Comparison of ENCODE assay signal across 8 mouse cellular contexts in the genomic region with DNA sequence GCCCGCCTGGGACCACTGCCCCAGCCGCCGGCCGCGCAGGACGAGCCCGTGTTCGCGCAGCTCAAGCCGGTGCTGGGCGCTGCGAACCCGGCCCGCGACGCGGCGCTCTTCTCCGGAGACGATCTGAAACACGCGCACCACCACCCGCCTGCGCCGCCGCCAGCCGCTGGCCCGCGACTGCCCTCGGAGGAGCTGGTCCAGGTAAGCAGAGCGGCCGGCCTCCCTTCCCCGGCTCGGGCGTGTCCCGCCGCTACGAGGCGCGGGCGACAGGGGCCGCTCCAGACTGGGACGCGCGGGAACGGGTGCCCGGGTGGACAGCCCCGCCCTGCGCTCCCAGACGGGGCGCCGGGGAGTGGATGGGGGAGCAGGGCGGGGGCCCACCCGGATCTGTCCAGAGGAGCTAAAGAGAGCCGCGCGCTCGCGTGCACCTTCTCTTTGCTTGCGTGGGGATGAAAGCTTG. TPM values are rescaled to one million over a fixed set of nuclear protein-coding genes. Genes with fewer than 3 reads are reported as not detected.
DNase-seq lines count a peak whose midpoint lies in the region; ATAC-seq lines count a peak whose summit lies in the region.

No protein-coding gene starts in this region.

- H3K9ac ChIP-seq in embryonic facial prominence, embryonic 12.5 days = peak overlapping the region; percentile 60
- peak overlapping the region; percentile 78 for H3K9ac ChIP-seq in limb, embryonic 15.5 days
- H3K9ac ChIP-seq in midbrain, embryonic 16.5 days (ENCODE audit: low read depth, low read length) = peak overlapping the region; percentile 70

- peak; percentile 26 for DNase-seq in CD4-positive, CD25-positive, alpha-beta regulatory T cell, adult 2 months (ENCODE audit: low read depth, low spot score)
- DNase-seq in heart, adult 11 months = peak; percentile 94
- peak; percentile 50 for DNase-seq in kidney, adult 11 months
- DNase-seq in spleen, postnatal 36 days (ENCODE audit: low spot score in 2 of 2) = peak; percentile 16 to 25

- H3K36me3 ChIP-seq in embryonic facial prominence, embryonic 12.5 days = peaks cover 5% of the 10 kb centered on the region; the same call in 1 of the 2 replicates
- H3K36me3 ChIP-seq in limb, embryonic 15.5 days = 0 out of 2 replicates have a peak, but pooled peaks cover 3% of the 10 kb centered on the region
- no peaks in the 10 kb centered on the region for H3K36me3 ChIP-seq in midbrain, embryonic 16.5 days (ENCODE audit: control insufficient read depth, insufficient read depth, low read length)

- no peaks in the 10 kb centered on the region for H3K9me3 ChIP-seq in embryonic facial prominence, embryonic 12.5 days
- H3K9me3 ChIP-seq in limb, embryonic 15.5 days = no peaks in the 10 kb centered on the region
- no peaks in the 10 kb centered on the region for H3K9me3 ChIP-seq in midbrain, embryonic 16.5 days (replicated peaks; ENCODE audit: control insufficient read depth, low read length, poor library complexity, severe bottlenecking)

- under 1% methylated on average over 59 of the region's 60 CpGs for WGBS in embryonic facial prominence, embryonic 12.5 days
- WGBS in limb, embryonic 15.5 days = under 1% methylated on average over 60 of the region's 60 CpGs
- WGBS in midbrain, embryonic 16.5 days = under 1% methylated on average over 56 of the region's 60 CpGs

- 0 out of 2 replicates have a peak, but pooled peaks cover 18% of the 10 kb centered on the region for H3K27me3 ChIP-seq in embryonic facial prominence, embryonic 12.5 days
- peaks cover 5% of the 10 kb centered on the region; the same call in 1 of the 2 replicates for H3K27me3 ChIP-seq in limb, embryonic 15.5 days
- H3K27me3 ChIP-seq in midbrain, embryonic 16.5 days (ENCODE audit: control insufficient read depth, insufficient read depth, low read depth, low read length) = peaks cover 8% of the 10 kb centered on the region

- no peak for ATAC-seq in CD4-positive, CD25-positive, alpha-beta regulatory T cell, adult 4 months
- ATAC-seq in embryonic facial prominence, embryonic 12.5 days (ENCODE audit: insufficient number of reproducible peaks, insufficient read depth, low FRiP score, low TSS enrichment) = peak; percentile 84; the same call in 1 of the 2 replicates
- ATAC-seq in limb, embryonic 15.5 days (ENCODE audit: insufficient number of reproducible peaks, low FRiP score, low TSS enrichment, low read depth) = peak; percentile 66
- ATAC-seq in midbrain, embryonic 16.5 days = peak; percentile 87

- peak overlapping the region; percentile 67 for H3K4me3 ChIP-seq in embryonic facial prominence, embryonic 12.5 days
- peak overlapping the region; percentile 77 for H3K4me3 ChIP-seq in limb, embryonic 15.5 days
- peak overlapping the region; percentile 74 for H3K4me3 ChIP-seq in midbrain, embryonic 16.5 days (ENCODE audit: low read depth, low read length)

- peak overlapping the region; percentile 57; the same call in 1 of the 2 replicates for H3K27ac ChIP-seq in embryonic facial prominence, embryonic 12.5 days
- H3K27ac ChIP-seq in limb, embryonic 15.5 days = peak overlapping the region; percentile 84
- peak overlapping the region; percentile 50 for H3K27ac ChIP-seq in midbrain, embryonic 16.5 days (ENCODE audit: low read length)

- peak overlapping the region; percentile 97 for H3K4me2 ChIP-seq in embryonic facial prominence, embryonic 12.5 days (replicated peaks)
- peak overlapping the region; percentile 80 for H3K4me2 ChIP-seq in limb, embryonic 15.5 days
- peak overlapping the region; percentile 92 for H3K4me2 ChIP-seq in midbrain, embryonic 16.5 days (ENCODE audit: low read length)

- H3K4me1 ChIP-seq in embryonic facial prominence, embryonic 12.5 days = peaks cover 8% of the 10 kb centered on the region; the same call in 1 of the 2 replicates
- H3K4me1 ChIP-seq in limb, embryonic 15.5 days = 0 out of 2 replicates have a peak, but pooled peaks cover 6% of the 10 kb centered on the region
- H3K4me1 ChIP-seq in midbrain, embryonic 16.5 days (ENCODE audit: control insufficient read depth, insufficient read depth, low read length) = peaks cover 6% of the 10 kb centered on the region

RNA-seq across cellular contexts. Expression of a gene that starts 0.6 kb away (rescaled TPM):
- under 1 TPM in 1 of 2 experiments, not detected in 1; 0.11 TPM for polyA plus RNA-seq in CD4-positive, CD25-positive, alpha-beta regulatory T cell, adult 4 months (2017; shearing (Covaris generic))
- 8.6 and 9.0 TPM in 2 replicates for polyA plus RNA-seq in embryonic facial prominence, embryonic 12.5 days (2016; fragmentation: Nextera tagmentation; extraction: Ambion mirVana)
- polyA plus RNA-seq in limb, embryonic 15.5 days (2015; fragmentation: Nextera tagmentation; extraction: Ambion mirVana) = 59.1 and 60.8 TPM in 2 replicates
- polyA plus RNA-seq in midbrain, embryonic 16.5 days (2015; fragmentation: Nextera tagmentation; extraction: Ambion mirVana) = 3.5 and 3.7 TPM in 2 replicates

Comparison
In these comparisons a context has a peak if more than half of its experiments do, and no peak if none do; other contexts are left out.
1. DNase-seq: peak in every context shown above with its lines; median percentile 94 in heart, adult 11 months; 50 in kidney, adult 11 months; 26 in CD4-positive, CD25-positive, alpha-beta regulatory T cell, adult 2 months; 20 in spleen, postnatal 36 days.